Mouse (Mus musculus): ENCODE data around the gene Msh6.
"Not testable (repeated sequence)": the region's sequence is repeated elsewhere in the genome, so short reads cannot be mapped to it uniquely, and the experiment has no call there.

Msh6 gene

GRCm38 (mm10) chr17:87974629-87975228 lies at the start of gene Msh6:
TSS of gene Msh6 (plus strand) at chr17:87975062.
- in situ Hi-C loops (cut with MboI, MseI), result loop anchor here in 1 of 2 experiments (5.0 kb wide), 1 partner anchor 53 kb away; no protein-coding TSS in a partner anchor

- in situ Hi-C loops (cut with MboI, MseI), result loop anchor here in 1 of 2 experiments (10.0 kb wide), 1 partner anchor 310 kb away; no protein-coding TSS in a partner anchor
Measured at GRCm38 (mm10) chr17:87934326-87934725, 40.5 kb upstream of the Msh6 start.

GRCm38 (mm10) chr17:87934736-87935135 lies 40.1 kb upstream of the Msh6 start:
- in situ Hi-C loops (cut with MboI, MseI), result loop anchor here in 1 of 2 experiments (10.0 kb wide), 1 partner anchor 310 kb away; no protein-coding TSS in a partner anchor

GRCm38 (mm10) chr17:87936156-87936555 lies 38.7 kb upstream of the Msh6 start:
- in situ Hi-C loops (cut with MboI, MseI), result loop anchor here in 1 of 2 experiments (10.0 kb wide), 1 partner anchor 311 kb away; no protein-coding TSS in a partner anchor

GRCm38 (mm10) chr17:87948965-87949584 lies 25.8 kb upstream of the Msh6 start:
- in situ Hi-C loops (cut with MboI, MseI), result loop anchor here in 1 of 2 experiments (5.0 kb wide), 2 partner anchors 67 to 177 kb away; no protein-coding TSS in a partner anchor

- in situ Hi-C loops (cut with MboI, MseI), result loop anchor here in 1 of 2 experiments (5.0 kb wide), 2 partner anchors 67 to 187 kb away; no protein-coding TSS in a partner anchor
Measured at GRCm38 (mm10) chr17:87954618-87955124, 20.2 kb upstream of the Msh6 start.

GRCm38 (mm10) chr17:87957096-87957840 lies 17.6 kb upstream of the Msh6 start:
- in situ Hi-C loops (cut with MboI, MseI), result no loop called here

- in situ Hi-C loops (cut with MboI, MseI), result no loop called here
Measured at GRCm38 (mm10) chr17:87958283-87958682, 16.6 kb upstream of the Msh6 start.

- in situ Hi-C loops (cut with MboI, MseI), result not testable (repeated sequence)
Measured at GRCm38 (mm10) chr17:87959406-87959805, 15.5 kb upstream of the Msh6 start.

GRCm38 (mm10) chr17:87959931-87960330 lies 14.9 kb upstream of the Msh6 start:
- in situ Hi-C loops (cut with MboI, MseI), result not testable (repeated sequence)

GRCm38 (mm10) chr17:87963081-87964075 lies 11.5 kb upstream of the Msh6 start:
- in situ Hi-C loops (cut with MboI, MseI), result no loop called here

GRCm38 (mm10) chr17:87968483-87968926 lies 6.4 kb upstream of the Msh6 start:
- in situ Hi-C loops (cut with MboI, MseI), result not testable (repeated sequence)

- in situ Hi-C loops (cut with MboI, MseI), result not testable (repeated sequence)
Measured at GRCm38 (mm10) chr17:87971696-87972591, 2.9 kb upstream of the Msh6 start.

GRCm38 (mm10) chr17:87972856-87973255 lies 2.0 kb upstream of the Msh6 start:
- in situ Hi-C loops (cut with MboI, MseI), result no loop called here

GRCm38 (mm10) chr17:87973261-87974167 lies 1.3 kb upstream of the Msh6 start:
- in situ Hi-C loops (cut with MboI, MseI), result no loop called here

GRCm38 (mm10) chr17:87975229-87975853 lies 479 bp downstream of the Msh6 start:
- in situ Hi-C loops (cut with MboI, MseI), result loop anchor here in 1 of 2 experiments (5.0 kb wide), 1 partner anchor 52 kb away; no protein-coding TSS in a partner anchor

GRCm38 (mm10) chr17:87976154-87976806 lies 1.4 kb downstream of the Msh6 start:
- in situ Hi-C loops (cut with MboI, MseI), result loop anchor here in 1 of 2 experiments (5.0 kb wide), 1 partner anchor 51 kb away; no protein-coding TSS in a partner anchor
